Mouse (Mus musculus): ENCODE measurements around the gene Chst15. TPM values are rescaled to one million over a fixed set of nuclear protein-coding genes. Genes with fewer than 3 reads are reported as not detected.

Gene Chst15
- polyA plus RNA-seq, 1 experiment, result 5.7 TPM

GRCm38 (mm10) chr7:132336781-132337180, 19.8 kb upstream of the Chst15 start:
- Histone ChIP-seq H3K27ac (ENCODE audit: insufficient read depth, low read depth, low read length) (no peak overlapping the region), H3K4me3 (ENCODE audit: low read depth, low read length) (no peak overlapping the region), H3K4me1 (ENCODE audit: control insufficient read depth, insufficient read depth, insufficient read length, low read length) (no peaks in the 10 kb centered on the region), H3K36me3 (ENCODE audit: control insufficient read depth, insufficient read depth, low read length) (no peaks in the 10 kb centered on the region), H3K27me3 (ENCODE audit: control insufficient read depth, insufficient read depth, low read length) (no peaks in the 10 kb centered on the region)
- TF ChIP-seq POLR2A (IDR thresholded peaks at IDR 0.05; ENCODE audit: low read depth, low read length) (no peak), CTCF (IDR thresholded peaks at IDR 0.05; ENCODE audit: extremely low read depth, insufficient read length, insufficient replicate concordance, low read depth, low read length) (no peak)
- 27% methylated on average over 3 of the region's 3 CpGs for WGBS

- no peak for TF ChIP-seq CTCF (IDR thresholded peaks at IDR 0.05; ENCODE audit: extremely low read depth, insufficient read length, insufficient replicate concordance, low read depth, low read length)
- TF ChIP-seq POLR2A (IDR thresholded peaks at IDR 0.05; ENCODE audit: low read depth, low read length), result no peak
- 87% methylated on average over 4 of the region's 4 CpGs for WGBS
- no peak overlapping the region for H3K27ac ChIP-seq (ENCODE audit: insufficient read depth, low read depth, low read length)
- no peak overlapping the region for H3K4me3 ChIP-seq (ENCODE audit: low read depth, low read length)
- H3K27me3 ChIP-seq (ENCODE audit: control insufficient read depth, insufficient read depth, low read length), result no peaks in the 10 kb centered on the region
- H3K4me1 ChIP-seq (ENCODE audit: control insufficient read depth, insufficient read depth, insufficient read length, low read length), result peaks cover 2% of the 10 kb centered on the region
- no peaks in the 10 kb centered on the region for H3K36me3 ChIP-seq (ENCODE audit: control insufficient read depth, insufficient read depth, low read length)
These were observed 18.3 kb upstream of the Chst15 start for GRCm38 (mm10) chr7:132335367-132335766.

- Histone ChIP-seq H3K27ac (ENCODE audit: insufficient read depth, low read depth, low read length) (no peak overlapping the region), H3K27me3 (ENCODE audit: control insufficient read depth, insufficient read depth, low read length) (no peaks in the 10 kb centered on the region), H3K36me3 (ENCODE audit: control insufficient read depth, insufficient read depth, low read length) (no peaks in the 10 kb centered on the region), H3K4me3 (ENCODE audit: low read depth, low read length) (no peak overlapping the region), H3K4me1 (ENCODE audit: control insufficient read depth, insufficient read depth, insufficient read length, low read length) (peaks cover 2% of the 10 kb centered on the region)
- 68% methylated on average over 1 of the region's 1 CpGs for WGBS
- TF ChIP-seq POLR2A (IDR thresholded peaks at IDR 0.05; ENCODE audit: low read depth, low read length) (no peak), CTCF (IDR thresholded peaks at IDR 0.05; ENCODE audit: extremely low read depth, insufficient read length, insufficient replicate concordance, low read depth, low read length) (no peak)
These were observed 16.1 kb upstream of the Chst15 start for GRCm38 (mm10) chr7:132333078-132333477.

- Histone ChIP-seq H3K36me3 (ENCODE audit: control insufficient read depth, insufficient read depth, low read length) (no peaks in the 10 kb centered on the region), H3K4me1 (ENCODE audit: control insufficient read depth, insufficient read depth, insufficient read length, low read length) (peaks cover 2% of the 10 kb centered on the region), H3K27me3 (ENCODE audit: control insufficient read depth, insufficient read depth, low read length) (no peaks in the 10 kb centered on the region), H3K4me3 (ENCODE audit: low read depth, low read length) (no peak overlapping the region), H3K27ac (ENCODE audit: insufficient read depth, low read depth, low read length) (no peak overlapping the region)
- WGBS, result 75% methylated on average over 11 of the region's 11 CpGs
- TF ChIP-seq POLR2A (IDR thresholded peaks at IDR 0.05; ENCODE audit: low read depth, low read length) (no peak), CTCF (IDR thresholded peaks at IDR 0.05; ENCODE audit: extremely low read depth, insufficient read length, insufficient replicate concordance, low read depth, low read length) (no peak)
These were observed 15.1 kb upstream of the Chst15 start for GRCm38 (mm10) chr7:132332176-132332575.

GRCm38 (mm10) chr7:132330179-132330578, 13.2 kb upstream of the Chst15 start:
- TF ChIP-seq CTCF (IDR thresholded peaks at IDR 0.05; ENCODE audit: extremely low read depth, insufficient read length, insufficient replicate concordance, low read depth, low read length), result no peak
- no peak for TF ChIP-seq POLR2A (IDR thresholded peaks at IDR 0.05; ENCODE audit: low read depth, low read length)
- WGBS, result 89% methylated on average over 1 of the region's 1 CpGs
- Histone ChIP-seq H3K4me3 (ENCODE audit: low read depth, low read length) (no peak overlapping the region), H3K27me3 (ENCODE audit: control insufficient read depth, insufficient read depth, low read length) (no peaks in the 10 kb centered on the region), H3K4me1 (ENCODE audit: control insufficient read depth, insufficient read depth, insufficient read length, low read length) (peaks cover 10% of the 10 kb centered on the region), H3K36me3 (ENCODE audit: control insufficient read depth, insufficient read depth, low read length) (no peaks in the 10 kb centered on the region), H3K27ac (ENCODE audit: insufficient read depth, low read depth, low read length) (no peak overlapping the region)

- H3K27me3 ChIP-seq (ENCODE audit: control insufficient read depth, insufficient read depth, low read length), result no peaks in the 10 kb centered on the region
These were observed 11.6 kb upstream of the Chst15 start for GRCm38 (mm10) chr7:132328648-132329047.

GRCm38 (mm10) chr7:132325549-132326331, 8.7 kb upstream of the Chst15 start:
- WGBS, result 6% methylated on average over 5 of the region's 5 CpGs
- Histone ChIP-seq H3K4me1 (ENCODE audit: control insufficient read depth, insufficient read depth, insufficient read length, low read length) (peaks cover 8% of the 10 kb centered on the region), H3K27me3 (ENCODE audit: control insufficient read depth, insufficient read depth, low read length) (no peaks in the 10 kb centered on the region), H3K27ac (ENCODE audit: insufficient read depth, low read depth, low read length) (no peak overlapping the region), H3K36me3 (ENCODE audit: control insufficient read depth, insufficient read depth, low read length) (no peaks in the 10 kb centered on the region), H3K4me3 (ENCODE audit: low read depth, low read length) (no peak overlapping the region)
- no peak for TF ChIP-seq POLR2A (IDR thresholded peaks at IDR 0.05; ENCODE audit: low read depth, low read length)
- no peak for TF ChIP-seq CTCF (IDR thresholded peaks at IDR 0.05; ENCODE audit: extremely low read depth, insufficient read length, insufficient replicate concordance, low read depth, low read length)

More at GRCm38 (mm10) chr7:132328648-132329047, 11.6 kb upstream of the Chst15 start:
- peaks cover 10% of the 10 kb centered on the region for H3K4me1 ChIP-seq (ENCODE audit: control insufficient read depth, insufficient read depth, insufficient read length, low read length)
- TF ChIP-seq CTCF (IDR thresholded peaks at IDR 0.05; ENCODE audit: extremely low read depth, insufficient read length, insufficient replicate concordance, low read depth, low read length) (no peak), POLR2A (IDR thresholded peaks at IDR 0.05; ENCODE audit: low read depth, low read length) (no peak)
- no peak overlapping the region for H3K27ac ChIP-seq (ENCODE audit: insufficient read depth, low read depth, low read length)
- no peak overlapping the region for H3K4me3 ChIP-seq (ENCODE audit: low read depth, low read length)
- H3K36me3 ChIP-seq (ENCODE audit: control insufficient read depth, insufficient read depth, low read length), result no peaks in the 10 kb centered on the region
- WGBS, result 94% methylated on average over 1 of the region's 1 CpGs

Measured in small intestine, adult 2 months (tissue).